Mouse (Mus musculus): ENCODE measurements around the gene Lpp.

The Lpp gene

DNA sequence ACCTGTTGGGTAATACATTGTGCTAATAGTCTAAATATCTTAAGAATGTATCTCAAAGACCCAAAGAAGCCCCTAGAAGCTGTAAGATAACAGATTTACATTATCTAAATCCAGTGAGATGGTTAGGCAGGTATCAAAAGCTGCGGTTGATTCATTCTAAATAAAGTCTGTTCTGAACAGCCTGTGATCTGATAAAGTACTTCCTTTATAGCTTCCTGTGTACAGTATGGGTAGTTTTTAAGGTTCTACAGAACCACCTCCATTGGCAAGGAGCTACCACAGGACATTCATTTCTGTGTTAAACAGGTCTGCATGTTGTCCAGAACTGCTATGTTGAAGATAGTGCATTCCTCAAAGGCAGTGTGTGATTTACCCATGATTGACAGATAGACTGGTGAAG lies 554.2 kb downstream of the Lpp start:
- DNase-seq: no peak

DNA sequence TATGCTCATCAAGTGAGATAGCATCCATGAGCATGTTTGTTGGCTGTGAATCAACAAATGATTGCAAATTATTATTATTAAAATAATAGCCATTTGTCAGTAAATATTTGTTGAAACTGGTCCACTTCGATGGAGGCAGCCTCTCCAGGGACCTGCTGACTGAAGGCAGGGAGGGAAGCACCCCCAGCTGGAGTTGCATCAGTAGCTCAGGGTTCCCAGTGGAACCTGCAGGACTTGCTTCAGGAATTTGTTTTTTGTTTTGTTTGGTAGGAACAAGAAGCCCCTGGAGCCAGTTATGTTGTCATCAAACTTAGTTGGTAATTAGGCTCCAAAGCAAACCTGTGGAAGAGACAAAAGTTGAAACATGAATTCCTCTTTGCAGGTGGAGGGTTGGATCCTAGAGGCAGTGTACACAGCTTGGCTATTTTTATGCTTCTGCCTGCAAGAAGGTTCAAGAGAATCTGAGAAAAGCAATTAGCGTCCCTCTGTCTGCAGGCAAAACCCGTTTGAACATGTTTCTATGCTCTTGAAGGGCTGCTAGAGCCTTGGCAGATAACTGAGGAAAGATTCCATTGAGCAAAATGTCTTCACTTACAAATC lies 554.9 kb downstream of the Lpp start:
- DNase-seq: no peak

DNA sequence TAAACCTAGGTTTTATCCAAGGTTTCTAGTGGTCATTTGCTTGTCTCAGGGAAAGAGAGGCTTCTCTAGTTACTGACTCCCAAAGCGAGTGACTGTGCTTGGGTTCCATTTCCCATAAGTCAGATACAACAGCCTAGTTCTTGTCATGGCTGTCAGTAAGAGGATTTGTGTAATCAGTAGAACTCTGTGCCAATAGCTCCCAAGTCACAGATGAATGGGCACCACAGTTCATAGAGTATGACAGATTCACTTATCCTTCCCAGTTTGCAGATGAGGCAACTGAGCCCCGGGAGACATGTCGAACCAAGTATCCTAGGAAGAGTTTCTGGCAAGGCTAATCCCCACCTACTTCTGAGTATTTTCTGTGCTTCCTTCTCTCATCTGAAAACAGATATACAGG lies 556.0 kb downstream of the Lpp start:
- DNase-seq: no peak

DNA sequence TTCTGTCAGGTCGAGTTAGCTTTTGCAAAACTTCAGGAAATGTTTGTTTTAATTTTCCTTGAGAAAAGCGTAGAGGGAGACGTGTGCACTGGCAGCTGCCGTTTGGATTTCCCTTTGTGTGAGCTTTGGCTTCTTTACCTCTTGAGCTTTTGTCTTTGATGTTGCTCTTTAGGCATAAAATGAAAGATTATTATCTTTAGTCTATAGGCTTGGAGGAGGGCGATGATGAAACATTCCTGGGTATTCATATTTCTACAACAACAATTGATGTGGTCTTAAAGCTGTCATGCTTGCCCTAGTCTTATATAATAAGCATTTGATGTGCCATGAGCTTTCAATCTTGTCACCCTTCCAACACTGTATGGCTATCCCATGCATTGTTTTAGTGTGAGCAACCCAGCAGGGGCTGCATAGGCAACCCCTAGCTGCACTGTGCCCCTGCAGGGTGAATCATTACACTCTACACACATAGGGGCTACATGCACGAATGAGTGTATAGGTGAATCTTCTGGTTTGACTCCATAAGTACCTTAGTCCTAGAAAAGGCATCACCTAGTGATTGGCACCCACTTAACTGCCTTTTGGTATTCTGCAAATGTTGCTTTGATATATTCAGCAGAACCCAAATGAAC lies 556.9 kb downstream of the Lpp start:
- DNase-seq: no peak

- no peak for DNase-seq
Observed at GRCm38 (mm10) chr16:24951909-24952308, 558.6 kb downstream of the Lpp start.

- DNase-seq: no peak
Observed at GRCm38 (mm10) chr16:24955054-24955453, 561.7 kb downstream of the Lpp start.

DNA sequence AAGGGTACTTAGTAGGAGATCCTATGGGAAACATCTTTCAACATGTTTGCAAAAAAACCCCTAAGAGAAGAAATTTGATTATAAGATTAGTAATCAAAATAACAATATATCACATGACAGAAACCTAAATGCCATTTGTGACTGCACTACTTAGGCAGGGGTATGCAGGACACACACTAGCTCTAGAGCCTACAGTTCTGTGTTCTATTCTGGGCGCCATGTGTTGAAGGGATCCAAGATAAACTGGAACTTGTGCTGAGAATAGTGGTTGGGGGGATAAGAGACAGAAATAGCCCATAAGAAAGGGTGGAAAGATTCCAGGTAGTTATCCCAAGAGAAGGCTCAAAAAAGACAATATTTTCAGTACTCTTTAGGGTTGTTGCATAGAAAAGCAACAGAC lies 565.4 kb downstream of the Lpp start:
- no peak for DNase-seq

- no peak for DNase-seq
Observed at GRCm38 (mm10) chr16:24960901-24961806, 567.8 kb downstream of the Lpp start.

GRCm38 (mm10) chr16:24964311-24964710 lies 571.0 kb downstream of the Lpp start:
- DNase-seq: no peak

GRCm38 (mm10) chr16:24965091-24965490 lies 571.8 kb downstream of the Lpp start:
- DNase-seq: no peak

- no peak for DNase-seq
Observed at GRCm38 (mm10) chr16:24966460-24966859, 573.2 kb downstream of the Lpp start.

- DNase-seq: no peak
Observed at GRCm38 (mm10) chr16:24973009-24973631, 579.8 kb downstream of the Lpp start.

DNA sequence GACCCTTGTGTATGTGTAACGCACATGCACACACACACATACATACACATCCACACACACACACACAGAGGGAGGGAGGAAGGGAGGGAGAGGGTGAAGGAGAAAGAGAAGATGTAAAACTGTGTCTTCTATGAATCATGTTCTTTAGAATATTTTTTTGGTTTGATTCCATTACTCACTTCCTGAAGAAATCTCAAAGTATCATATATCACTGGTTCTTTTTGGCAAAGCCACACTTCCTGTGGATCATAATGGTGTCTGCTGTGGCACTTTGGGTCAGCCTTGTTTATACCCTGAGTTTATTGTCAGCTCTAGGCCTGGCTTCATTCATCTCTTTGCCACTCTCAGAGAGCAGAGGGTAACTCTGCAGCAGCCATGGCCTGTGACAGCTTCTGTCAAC lies 584.5 kb downstream of the Lpp start:
- no peak for DNase-seq

DNA sequence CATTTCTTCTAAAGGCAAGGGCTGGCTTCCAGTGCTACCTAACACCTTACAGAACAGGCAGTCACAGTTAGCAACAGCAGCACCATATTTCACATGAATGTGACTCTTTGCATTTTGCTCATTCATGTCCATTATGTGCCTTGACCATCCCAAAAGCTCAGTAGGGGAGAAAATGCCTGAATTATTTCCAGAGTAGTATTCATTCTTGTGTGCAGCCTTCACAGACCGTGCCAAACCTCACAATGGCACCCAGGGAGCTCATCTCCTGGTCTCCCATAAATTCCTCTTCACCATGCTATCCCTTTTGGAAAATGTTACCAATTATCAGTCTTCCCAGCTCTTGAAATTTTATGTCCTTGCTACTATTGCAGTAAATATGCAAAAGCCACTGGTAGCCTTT lies 584.9 kb downstream of the Lpp start:
- DNase-seq: no peak

- DNase-seq: no peak
Observed at GRCm38 (mm10) chr16:24979391-24979790, 586.1 kb downstream of the Lpp start.

- no peak for DNase-seq
Observed at GRCm38 (mm10) chr16:24982828-24983227, 589.5 kb downstream of the Lpp start.

DNA sequence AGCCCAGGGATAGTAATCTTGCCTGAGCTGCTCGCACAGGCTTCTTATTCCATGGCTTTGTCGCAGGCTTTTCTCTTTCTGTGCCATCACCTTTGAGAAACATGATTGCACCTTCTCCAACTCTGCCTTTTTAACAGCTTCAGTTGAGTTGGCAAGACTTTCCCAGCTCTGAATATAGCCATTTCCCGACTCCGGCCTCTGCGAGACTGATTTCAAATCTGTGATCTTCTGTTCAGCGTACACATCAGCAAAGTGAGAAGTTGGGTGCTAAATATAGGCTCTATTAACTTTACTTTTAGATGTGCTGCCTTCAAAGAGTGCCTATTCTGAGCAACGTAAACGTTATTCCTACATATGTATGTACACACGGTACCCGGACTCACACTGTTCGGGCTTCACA lies 597.0 kb downstream of the Lpp start:
- no peak for DNase-seq

GRCm38 (mm10) chr16:24991059-24991541 lies 597.8 kb downstream of the Lpp start:
- DNase-seq: no peak

GRCm38 (mm10) chr16:24991995-24992394 lies 598.7 kb downstream of the Lpp start:
- DNase-seq: no peak

DNA sequence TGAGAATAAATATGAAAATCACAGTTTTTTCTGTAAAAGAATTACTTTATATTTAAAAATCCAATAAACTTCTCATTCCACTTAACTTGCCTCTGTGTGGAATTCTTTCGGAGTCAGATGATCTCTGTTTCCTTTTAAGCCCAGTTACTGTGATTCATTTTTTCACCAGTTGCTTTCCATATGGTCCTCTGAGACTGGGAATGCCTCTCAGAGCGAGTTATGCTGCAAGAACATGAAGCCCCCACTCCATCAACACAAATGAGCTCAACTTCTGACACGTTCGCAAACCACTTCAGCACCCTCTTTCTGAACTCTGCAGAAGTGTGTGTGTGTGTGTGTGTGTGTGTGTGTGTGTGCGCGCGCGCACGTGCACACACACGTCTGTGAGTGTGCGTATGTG lies 599.2 kb downstream of the Lpp start:
- no peak for DNase-seq

DNA sequence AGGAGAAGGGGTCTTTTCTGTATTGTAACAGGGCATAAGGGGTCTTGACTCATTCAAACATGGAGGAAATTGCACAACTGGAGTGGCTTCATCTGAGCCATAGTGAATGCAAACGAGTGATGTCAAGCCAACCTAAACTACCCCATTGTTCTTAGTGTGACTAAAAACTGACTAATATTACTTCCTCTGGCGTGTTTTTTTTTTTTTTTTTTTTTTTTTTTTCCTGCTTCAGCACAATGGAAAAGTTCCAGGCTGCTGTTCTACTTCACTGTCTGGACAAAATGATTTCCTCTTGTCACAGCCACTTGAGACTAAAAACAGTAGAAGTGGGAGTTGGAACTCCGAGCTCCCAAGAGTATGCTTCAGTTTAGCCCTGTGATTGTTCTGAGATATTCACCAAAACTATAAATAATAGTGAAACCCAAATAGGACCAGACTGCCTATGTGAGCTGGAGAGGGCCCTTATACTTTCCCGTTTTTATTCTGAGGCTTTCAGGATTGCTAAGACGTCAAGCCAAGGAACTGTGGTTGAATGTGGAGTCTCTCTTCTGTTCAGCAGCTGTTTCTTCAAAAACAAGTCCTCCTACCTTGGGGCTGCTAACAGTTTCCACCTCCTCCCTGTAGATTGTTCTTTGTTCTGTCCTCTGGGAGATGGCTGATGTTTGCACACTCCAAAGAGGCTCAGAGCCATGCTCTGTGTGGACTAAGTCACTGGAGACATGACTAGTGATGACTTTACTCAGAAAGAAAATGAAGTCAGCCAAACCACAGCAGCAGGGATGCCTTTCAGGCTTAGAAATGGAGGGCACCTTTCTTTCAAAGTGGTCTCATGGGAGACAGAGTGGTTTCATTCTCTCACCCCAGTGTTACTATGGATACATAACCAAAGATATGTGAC lies 617.9 kb downstream of the Lpp start:
- DNase-seq: no peak

DNA sequence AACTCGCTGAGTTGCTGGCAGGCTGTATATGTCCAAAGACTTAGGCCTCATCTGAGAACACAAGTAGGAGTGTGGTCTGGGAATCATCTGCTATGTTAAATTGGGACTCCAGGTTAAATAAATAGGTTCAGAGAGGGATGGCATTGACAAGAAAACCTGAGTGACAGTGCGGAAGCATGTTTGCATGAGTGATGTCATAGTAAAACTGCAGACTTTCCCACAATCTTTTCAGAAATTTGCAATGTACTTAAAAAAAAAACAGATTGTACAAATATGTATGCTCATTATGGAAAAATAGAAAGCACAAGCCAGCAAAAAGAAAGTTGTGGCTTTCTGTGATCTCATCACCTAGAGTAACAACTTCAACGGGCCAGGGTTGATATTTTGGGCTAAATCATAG lies 619.6 kb downstream of the Lpp start:
- no peak for DNase-seq
